Mouse (Mus musculus): Measurements from ENCODE around the gene Oasl2.

- TF ChIP-seq CTCF (conservative IDR thresholded peaks at IDR 0.05; ENCODE audit: low read length) (no peak), NANOG (IDR thresholded peaks at IDR 0.05; ENCODE audit: borderline replicate concordance, low read length) (no peak)
These were observed 52.6 kb downstream of the Oasl2 start for GRCm38 (mm10) chr5:114949316-114949715.
